Mouse (Mus musculus) midbrain, embryonic 11.5 days (tissue): ENCODE data around the gene Ccdc9b. TPM values are rescaled to one million over a fixed set of nuclear protein-coding genes. Genes with fewer than 3 reads are reported as not detected.

Experiments
- ATAC-seq: fragments of 200-750 bp; cut with Nextera tagmentation; 2 replicates; pipeline ENCODE4 v1.8.0; 2017; ENCODE audit warnings: moderate TSS enrichment, moderate library complexity; ENCODE audit not compliant: low FRiP score
- DNase-seq: peaks from one replicate; pipeline ENCODE4 v3.0.0; 2015; ENCODE audit warnings: low spot score; ENCODE audit errors: missing footprints
- H3K27ac ChIP-seq: fragments of 300-500 bp; sonication (generic); 2 replicates; pipeline ENCODE4 v1.5.1; 2014; ENCODE audit warnings: low read depth, low read length
- H3K27me3 ChIP-seq: fragments of 300-500 bp; sonication (generic); 2 replicates; pipeline ENCODE4 v1.6.1; 2014; ENCODE audit warnings: mild to moderate bottlenecking, low read length, moderate library complexity, mixed read lengths; ENCODE audit not compliant: control insufficient read depth, insufficient read depth
- H3K36me3 ChIP-seq: fragments of 300-500 bp; sonication (generic); 2 replicates; pipeline ENCODE4 v1.6.1; 2014; ENCODE audit warnings: mild to moderate bottlenecking, low read length, moderate library complexity, mixed read lengths; ENCODE audit not compliant: control insufficient read depth, insufficient read depth
- H3K4me1 ChIP-seq: fragments of 300-500 bp; sonication (generic); 2 replicates; pipeline ENCODE4 v1.6.1; 2014; ENCODE audit warnings: low read length; ENCODE audit not compliant: control insufficient read depth, insufficient read depth
- H3K4me2 ChIP-seq: fragments of 300-500 bp; sonication (generic); 2 replicates; pipeline ENCODE4 v1.6.1; 2014; ENCODE audit warnings: mild to moderate bottlenecking, moderate library complexity
- H3K4me3 ChIP-seq: fragments of 300-500 bp; sonication (generic); 2 replicates; pipeline ENCODE4 v1.5.1; 2014; ENCODE audit warnings: low read depth, low read length
- H3K9ac ChIP-seq: fragments of 300-500 bp; sonication (generic); 2 replicates; pipeline ENCODE4 v1.6.1; 2014; ENCODE audit warnings: low read length
- H3K9me3 ChIP-seq: fragments of 300-500 bp; sonication (generic); 2 replicates; pipeline ENCODE4 v1.6.1; 2016; ENCODE audit warnings: low read length; ENCODE audit not compliant: control insufficient read depth
- WGBS: fragments of 180-500 bp; shearing (Covaris S2); extraction: QIAGEN DNeasy Blood & Tissue Kit; methylation state at CpG from one replicate; pipeline ENCODE4 v1.1.7; 2014; 5-methylcytosine and 5-hydroxymethylcytosine counted together
- polyA plus RNA-seq: library from polyadenylated mRNA; unstranded; fragments of >200 nt; fragmentation: Nextera tagmentation; extraction: Ambion mirVana; gene quantifications from 2 replicates; pipeline ENCODE4 v1.2.1, GENCODE M21; 2014

Ccdc9b gene
- polyA plus RNA-seq, 1 experiment from 2014 or later, result 0.92 TPM

- Histone ChIP-seq H3K36me3 (peaks cover 2% of the 10 kb centered on the region; the same call in 1 of the 2 replicates), H3K27ac (no peak overlapping the region; the same call in 1 of the 2 replicates), H3K4me2 (peak overlapping the region; percentile 86), H3K4me1 (peaks cover 26% of the 10 kb centered on the region), H3K27me3 (peaks cover 9% of the 10 kb centered on the region), H3K9ac (peak overlapping the region; percentile 89), H3K4me3 (peak overlapping the region; percentile 90), H3K9me3 (no peaks in the 10 kb centered on the region)
- DNase-seq, result peak; percentile 93
- WGBS, result under 1% methylated on average over 95 of the region's 113 CpGs
- peak; percentile 74 for ATAC-seq
Observed at GRCm38 (mm10) chr2:118745915-118746901, 16.3 kb downstream of the Ccdc9b start.

GRCm38 (mm10) chr2:118745232-118745884 is 17.1 kb downstream of the Ccdc9b start, which contains the start of gene Inafm2:
TSS of gene Inafm2 (plus strand) at chr2:118745758.
- Histone ChIP-seq H3K27ac (no peak within 1 kb of the TSS; the same call in 1 of the 2 replicates), H3K4me2 (peak within 1 kb of the TSS; percentile 86), H3K4me1 (peaks cover 25% of the 10 kb centered on the region), H3K9ac (peak within 1 kb of the TSS; percentile 89), H3K36me3 (peaks cover 2% of the 10 kb centered on the region; the same call in 1 of the 2 replicates), H3K9me3 (no peaks in the 10 kb centered on the region), H3K4me3 (peak within 1 kb of the TSS; percentile 90), H3K27me3 (peaks cover 9% of the 10 kb centered on the region)
- ATAC-seq (peak; percentile 94), DNase-seq (peak; percentile 98)
- under 1% methylated on average over 50 of the region's 57 CpGs for WGBS

- no peak overlapping the region for H3K27ac ChIP-seq
- H3K4me1 ChIP-seq, result peaks cover 21% of the 10 kb centered on the region
- no peaks in the 10 kb centered on the region for H3K9me3 ChIP-seq
- H3K36me3 ChIP-seq, result peaks cover 2% of the 10 kb centered on the region; the same call in 1 of the 2 replicates
- 9% methylated on average over 7 of the region's 7 CpGs for WGBS
- H3K9ac ChIP-seq, result no peak overlapping the region
- ATAC-seq (no peak), DNase-seq (no peak)
- H3K4me2 ChIP-seq, result peak overlapping the region; percentile 86; the same call in 1 of the 2 replicates
- peaks cover 9% of the 10 kb centered on the region for H3K27me3 ChIP-seq
- no peak overlapping the region for H3K4me3 ChIP-seq
Observed at GRCm38 (mm10) chr2:118744621-118745020, 17.8 kb downstream of the Ccdc9b start.

GRCm38 (mm10) chr2:118743261-118743943 is 19.1 kb downstream of the Ccdc9b start:
- Histone ChIP-seq H3K4me3 (no peak overlapping the region), H3K4me1 (peaks cover 12% of the 10 kb centered on the region), H3K36me3 (no peaks in the 10 kb centered on the region), H3K9ac (no peak overlapping the region), H3K27me3 (peaks cover 9% of the 10 kb centered on the region), H3K9me3 (no peaks in the 10 kb centered on the region), H3K4me2 (no peak overlapping the region), H3K27ac (no peak overlapping the region)
- 29% methylated on average over 8 of the region's 8 CpGs for WGBS
- DNase-seq (peak; percentile 92), ATAC-seq (no peak)

- Histone ChIP-seq H3K4me2 (no peak overlapping the region), H3K9ac (no peak overlapping the region), H3K27me3 (peaks cover 9% of the 10 kb centered on the region), H3K27ac (no peak overlapping the region), H3K4me3 (no peak overlapping the region), H3K9me3 (no peaks in the 10 kb centered on the region), H3K4me1 (peaks cover 6% of the 10 kb centered on the region), H3K36me3 (no peaks in the 10 kb centered on the region)
- WGBS, result 78% methylated on average over 9 of the region's 9 CpGs
- no peak for ATAC-seq
- peak; percentile 8 for DNase-seq
Observed at GRCm38 (mm10) chr2:118741183-118741582, 21.3 kb downstream of the Ccdc9b start.

GRCm38 (mm10) chr2:118740341-118740740 is 22.1 kb downstream of the Ccdc9b start:
- peaks cover 9% of the 10 kb centered on the region for H3K27me3 ChIP-seq
- no peak overlapping the region for H3K4me2 ChIP-seq
- WGBS, result 72% methylated on average over 3 of the region's 3 CpGs
- ATAC-seq (no peak), DNase-seq (no peak)
- H3K9me3 ChIP-seq, result no peaks in the 10 kb centered on the region
- H3K9ac ChIP-seq, result no peak overlapping the region
- peaks cover 6% of the 10 kb centered on the region for H3K4me1 ChIP-seq
- no peaks in the 10 kb centered on the region for H3K36me3 ChIP-seq
- H3K27ac ChIP-seq, result no peak overlapping the region
- no peak overlapping the region for H3K4me3 ChIP-seq

- no peaks in the 10 kb centered on the region for H3K36me3 ChIP-seq
- WGBS, result 66% methylated on average over 5 of the region's 5 CpGs
- ATAC-seq, result no peak
- no peak overlapping the region for H3K9ac ChIP-seq
- no peaks in the 10 kb centered on the region for H3K4me1 ChIP-seq
- DNase-seq, result no peak
- no peaks in the 10 kb centered on the region for H3K9me3 ChIP-seq
- 0 out of 2 replicates have a peak, but pooled peaks cover 2% of the 10 kb centered on the region for H3K27me3 ChIP-seq
- H3K27ac ChIP-seq, result no peak overlapping the region
- H3K4me2 ChIP-seq, result no peak overlapping the region
- no peak overlapping the region for H3K4me3 ChIP-seq
Observed at GRCm38 (mm10) chr2:118733341-118733740, 29.1 kb downstream of the Ccdc9b start.

- Histone ChIP-seq H3K4me2 (no peak overlapping the region), H3K27ac (no peak overlapping the region), H3K9ac (no peak overlapping the region), H3K4me3 (no peak overlapping the region), H3K9me3 (no peaks in the 10 kb centered on the region), H3K4me1 (0 out of 2 replicates have a peak, but pooled peaks cover 3% of the 10 kb centered on the region), H3K36me3 (no peaks in the 10 kb centered on the region), H3K27me3 (peaks cover 2% of the 10 kb centered on the region; the same call in 1 of the 2 replicates)
- DNase-seq (peak; percentile 60), ATAC-seq (no peak)
- 89% methylated on average over 5 of the region's 5 CpGs for WGBS
Observed at GRCm38 (mm10) chr2:118731981-118732380, 30.5 kb downstream of the Ccdc9b start.
